Comparison of ENCODE assay signal across 9 mouse cellular contexts in the genomic region with DNA sequence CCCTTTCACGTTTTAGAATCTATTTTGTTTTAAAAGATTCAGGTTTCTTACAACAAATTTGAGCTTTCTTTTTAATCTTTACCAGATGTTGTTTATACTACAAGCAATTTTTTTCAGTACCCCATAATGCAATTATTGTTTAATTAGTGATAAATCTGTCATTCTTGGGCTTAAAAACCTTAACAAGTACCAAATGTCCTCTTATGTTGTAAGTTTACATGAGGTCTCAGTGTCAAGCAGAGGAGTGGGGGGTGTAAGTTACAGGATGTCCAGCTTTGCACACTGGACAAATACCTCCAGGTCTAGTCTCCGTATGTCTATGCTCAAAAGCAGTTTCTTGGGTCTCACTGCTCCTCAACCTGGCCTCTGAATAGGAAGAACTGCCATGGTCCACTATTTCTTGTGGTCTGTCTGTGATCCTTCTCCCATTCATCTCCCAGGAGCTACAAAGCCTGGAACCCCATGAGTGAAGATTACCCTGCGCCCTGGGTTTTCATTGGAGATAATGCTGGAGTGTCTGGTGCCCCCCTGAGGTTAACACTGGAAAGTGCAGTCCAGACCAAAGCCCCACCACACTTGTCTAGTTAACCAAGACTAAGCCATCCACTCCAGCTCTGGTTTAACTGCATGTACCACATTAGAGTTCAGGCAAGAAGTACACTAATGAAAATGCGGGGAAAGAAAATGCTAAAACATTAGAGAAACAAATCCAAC.
DNase-seq lines count a peak whose midpoint lies in the region; ATAC-seq and TF ChIP-seq lines count a peak whose summit lies in the region.
"Had no signal": no experiment of that assay in that cellular context is flagged by ENCODE, and none has a peak within 500 bp of the region (broad histone marks: within the 10 kb centered on the region; RNA-seq: fewer than 3 reads in every experiment).

No protein-coding gene starts in this region.

- H3K27ac ChIP-seq in cerebellum, adult 2 months (ENCODE audit: insufficient read depth, low read length): no peak overlapping the region
- 0 out of 2 replicates have a peak overlapping the region, but pooled peaks have one; percentile 13 for H3K27ac ChIP-seq in embryonic facial prominence, embryonic 14.5 days (replicated peaks; ENCODE audit: low read depth, low read length)
- H3K27ac ChIP-seq in limb, embryonic 10.5 days: peak overlapping the region; percentile 76

- WGBS in cerebellum, adult 2 months: 77% methylated on average over 4 of the region's 4 CpGs
- 52% methylated on average over 4 of the region's 4 CpGs for WGBS in embryonic facial prominence, embryonic 14.5 days
- 42% methylated on average over 4 of the region's 4 CpGs for WGBS in limb, embryonic 10.5 days

- H3K4me2 ChIP-seq in embryonic facial prominence, embryonic 14.5 days (ENCODE audit: low read depth, low read length): no peak overlapping the region

- no peak for TF ChIP-seq POLR2A in cerebellum, adult 2 months (IDR thresholded peaks at IDR 0.05; ENCODE audit: borderline replicate concordance, insufficient read depth, low read length)

- H3K27me3 ChIP-seq in cerebellum, adult 2 months (ENCODE audit: control insufficient read depth, insufficient read depth, low read length): no peaks in the 10 kb centered on the region
- H3K27me3 ChIP-seq in embryonic facial prominence, embryonic 14.5 days (replicated peaks; ENCODE audit: control insufficient read depth, insufficient read depth, low read length): no peaks in the 10 kb centered on the region
- no peaks in the 10 kb centered on the region for H3K27me3 ChIP-seq in limb, embryonic 10.5 days (ENCODE audit: low read depth, poor library complexity, severe bottlenecking)

- no peaks in the 10 kb centered on the region for H3K9me3 ChIP-seq in embryonic facial prominence, embryonic 14.5 days (ENCODE audit: control insufficient read depth, low read length)
- H3K9me3 ChIP-seq in limb, embryonic 10.5 days (replicated peaks): no peaks in the 10 kb centered on the region

- no peak for ATAC-seq in cerebellum, adult (ENCODE audit: insufficient number of reproducible peaks, low FRiP score, low TSS enrichment)
- ATAC-seq in embryonic facial prominence, embryonic 14.5 days (ENCODE audit: low read depth): no peak

- H3K9ac ChIP-seq in embryonic facial prominence, embryonic 14.5 days (ENCODE audit: low read depth, low read length): no peak overlapping the region

- no peak overlapping the region for H3K4me3 ChIP-seq in cerebellum, adult 2 months (replicated peaks; ENCODE audit: insufficient read depth, low read depth, low read length)
- no peak overlapping the region for H3K4me3 ChIP-seq in embryonic facial prominence, embryonic 14.5 days (ENCODE audit: low read depth, low read length)
- H3K4me3 ChIP-seq in limb, embryonic 10.5 days: no peak overlapping the region
- H3K4me3 ChIP-seq: myocyte had no signal

- H3K36me3 ChIP-seq in embryonic facial prominence, embryonic 14.5 days (ENCODE audit: control insufficient read depth, insufficient read depth, low read length): no peaks in the 10 kb centered on the region
- no peaks in the 10 kb centered on the region for H3K36me3 ChIP-seq in limb, embryonic 10.5 days

- H3K4me1 ChIP-seq in cerebellum, adult 2 months (ENCODE audit: control insufficient read depth, insufficient read depth, low read length): 0 out of 2 replicates have a peak, but pooled peaks cover under 1% of the 10 kb centered on the region
- H3K4me1 ChIP-seq in embryonic facial prominence, embryonic 14.5 days (ENCODE audit: control insufficient read depth, insufficient read depth, low read length): peaks cover 4% of the 10 kb centered on the region; the same call in 1 of the 2 replicates
- peaks cover 43% of the 10 kb centered on the region for H3K4me1 ChIP-seq in limb, embryonic 10.5 days

- TF ChIP-seq CTCF in cerebellum, adult 2 months (IDR thresholded peaks at IDR 0.05; ENCODE audit: borderline replicate concordance, insufficient read depth, low read depth, low read length): peak; percentile 73

- DNase-seq in cerebellum, adult 2 months: peak in 1 of 2 experiments; percentile 56
- peak; percentile 44 to 50 for DNase-seq in right cerebral cortex, adult 2 months (ENCODE audit: low spot score in 2 of 2)
- no peak for DNase-seq in right cerebral cortex, adult 18-20 months
- DNase-seq in embryonic facial prominence, embryonic 14.5 days (ENCODE audit: low spot score): peak; percentile 47
- peak; percentile 58 for DNase-seq in limb, embryonic 10.5 days (ENCODE audit: low spot score)
- DNase-seq in retina, postnatal 7 days (ENCODE audit: low read depth, low spot score): peak; percentile 38
- DNase-seq in spleen, postnatal 36 days (ENCODE audit: low spot score in 2 of 2): no peak

Comparison
In these comparisons a context has a peak if more than half of its experiments do, and no peak if none do; other contexts are left out.
1. DNase-seq: peak in right cerebral cortex, adult 2 months (2 of 2), embryonic facial prominence, embryonic 14.5 days (single experiment), limb, embryonic 10.5 days (single experiment) and retina, postnatal 7 days (single experiment); none in right cerebral cortex, adult 18-20 months (single experiment) and spleen, postnatal 36 days (0 of 2).